Mouse (Mus musculus) right cerebral cortex, postnatal 14 days (tissue): ENCODE data around the gene Slc1a7.

Experiments
- DNase-seq: peaks from one replicate; pipeline ENCODE4 v3.0.0; 2022

Gene Slc1a7

GRCm38 (mm10) chr4:107967966-107968682 lies at the start of gene Slc1a7:
TSS of gene Slc1a7 (plus strand) at chr4:107968332.
- no peak for DNase-seq

- DNase-seq, result no peak
Observed at GRCm38 (mm10) chr4:107920336-107920735, 47.8 kb upstream of the Slc1a7 start.

- DNase-seq, result no peak
Observed at GRCm38 (mm10) chr4:107921152-107921695, 46.9 kb upstream of the Slc1a7 start.

GRCm38 (mm10) chr4:107921952-107922351 lies 46.2 kb upstream of the Slc1a7 start:
- no peak for DNase-seq

GRCm38 (mm10) chr4:107923145-107923802 lies 44.9 kb upstream of the Slc1a7 start, which contains the start of gene Cpt2:
TSS of gene Cpt2 (minus strand) at chr4:107923610.
- peak; percentile 79 for DNase-seq

GRCm38 (mm10) chr4:107923803-107924194 lies 44.3 kb upstream of the Slc1a7 start:
- DNase-seq, result no peak

DNA sequence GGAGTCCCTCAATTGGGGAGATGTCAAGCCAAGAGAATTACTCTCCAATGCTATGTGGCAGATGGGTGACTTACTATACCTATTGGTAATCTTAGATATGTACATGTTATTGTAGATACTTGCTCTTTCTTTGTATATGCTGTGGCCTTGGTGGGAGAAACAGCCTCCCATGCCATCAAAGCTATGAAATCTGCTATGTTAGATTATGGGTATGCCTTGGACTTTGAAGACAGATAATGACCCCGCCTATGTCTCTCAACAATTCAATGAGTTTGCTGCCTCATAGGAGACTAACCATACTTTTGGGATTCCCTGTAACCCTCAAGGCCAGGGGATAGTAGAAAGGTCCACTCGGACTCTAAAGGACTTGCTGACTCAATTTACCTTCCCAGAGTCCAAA lies 39.9 kb upstream of the Slc1a7 start:
- DNase-seq, result no peak

DNA sequence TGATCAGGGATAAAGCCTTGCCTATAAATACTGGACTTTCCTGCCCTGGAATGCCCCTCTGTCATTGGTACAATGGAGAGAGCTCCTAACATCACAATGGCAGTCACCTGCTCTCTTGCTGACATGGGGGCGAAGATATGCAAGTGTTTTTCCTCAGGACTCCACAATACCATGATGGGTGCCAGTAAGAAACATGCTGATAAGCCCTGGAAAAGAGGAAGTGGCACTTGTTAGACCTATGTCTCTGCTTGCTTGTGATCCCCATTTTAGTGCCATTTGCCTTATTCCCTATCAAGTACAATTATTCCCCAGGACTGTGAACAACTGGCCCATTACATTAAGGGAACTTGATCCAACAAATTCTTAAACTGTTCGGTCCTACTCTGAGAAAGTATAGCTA lies 39.4 kb upstream of the Slc1a7 start:
- DNase-seq, result no peak

GRCm38 (mm10) chr4:107931453-107931852 lies 36.7 kb upstream of the Slc1a7 start:
- DNase-seq, result no peak

DNA sequence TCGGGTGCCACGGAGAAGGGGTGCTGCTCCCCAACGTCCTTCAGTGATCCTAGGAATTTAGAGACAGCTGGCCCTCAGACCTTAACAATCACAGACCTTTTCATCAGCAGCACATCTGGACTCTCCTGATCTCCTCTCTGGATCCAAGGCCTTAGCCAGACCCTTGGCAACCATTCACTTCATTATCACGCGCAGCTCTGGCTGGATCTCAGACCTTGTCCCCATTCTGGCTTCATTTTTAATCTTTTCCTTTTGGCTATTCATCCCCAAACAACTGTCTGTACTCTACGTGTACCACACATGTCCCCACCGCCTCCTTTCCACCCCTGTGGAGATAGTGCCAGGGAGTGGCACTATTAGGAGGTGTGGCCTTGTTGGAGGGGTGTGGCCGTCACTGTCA lies 34.9 kb upstream of the Slc1a7 start:
- DNase-seq, result no peak

DNA sequence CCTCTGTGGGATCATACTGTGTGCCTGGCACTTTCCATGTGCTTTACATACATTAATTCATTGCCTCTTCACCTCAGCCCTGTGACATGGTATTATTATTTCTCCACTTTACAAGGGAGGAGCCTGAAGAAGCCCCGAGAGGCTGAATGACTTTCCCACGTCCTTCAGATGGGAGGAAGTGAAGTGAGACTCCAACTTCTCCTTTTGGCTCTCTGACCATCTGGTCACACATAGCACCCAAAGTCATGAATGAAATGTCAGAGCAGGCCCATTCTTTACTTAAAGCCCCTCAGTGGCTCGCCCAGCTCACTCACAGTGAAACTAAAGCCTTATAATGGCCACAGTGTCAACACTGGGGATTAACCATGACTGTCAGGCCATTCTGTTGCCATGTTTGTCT lies 32.9 kb upstream of the Slc1a7 start:
- DNase-seq, result no peak

DNA sequence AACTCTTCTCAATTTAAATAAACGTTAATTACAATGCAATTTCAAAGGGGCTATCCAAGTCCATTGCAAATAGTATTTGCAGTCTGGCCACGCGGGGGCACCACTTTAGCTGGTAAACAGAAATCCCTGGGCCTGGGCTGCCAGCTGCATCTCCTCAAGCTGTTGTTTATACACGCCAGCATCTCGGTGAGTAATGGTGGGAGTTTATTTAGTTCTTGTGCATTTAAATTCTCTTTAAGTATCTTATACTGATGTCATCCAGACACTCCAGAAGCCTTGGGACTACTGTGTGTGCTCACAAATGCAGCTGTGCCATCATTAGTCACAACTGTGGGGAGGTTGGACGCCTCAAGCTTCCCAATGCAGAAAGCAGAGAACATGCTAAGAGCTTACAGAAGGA lies 30.8 kb upstream of the Slc1a7 start:
- peak; percentile 82 for DNase-seq

- DNase-seq, result no peak
Observed at GRCm38 (mm10) chr4:107938124-107938523, 30.0 kb upstream of the Slc1a7 start.

- no peak for DNase-seq
Observed at GRCm38 (mm10) chr4:107942741-107943140, 25.4 kb upstream of the Slc1a7 start.

- DNase-seq, result no peak
Observed at GRCm38 (mm10) chr4:107944141-107944540, 24.0 kb upstream of the Slc1a7 start.

- DNase-seq, result no peak
Observed at GRCm38 (mm10) chr4:107949918-107950317, 18.2 kb upstream of the Slc1a7 start.

GRCm38 (mm10) chr4:107952845-107953244 lies 15.3 kb upstream of the Slc1a7 start:
- DNase-seq, result no peak

DNA sequence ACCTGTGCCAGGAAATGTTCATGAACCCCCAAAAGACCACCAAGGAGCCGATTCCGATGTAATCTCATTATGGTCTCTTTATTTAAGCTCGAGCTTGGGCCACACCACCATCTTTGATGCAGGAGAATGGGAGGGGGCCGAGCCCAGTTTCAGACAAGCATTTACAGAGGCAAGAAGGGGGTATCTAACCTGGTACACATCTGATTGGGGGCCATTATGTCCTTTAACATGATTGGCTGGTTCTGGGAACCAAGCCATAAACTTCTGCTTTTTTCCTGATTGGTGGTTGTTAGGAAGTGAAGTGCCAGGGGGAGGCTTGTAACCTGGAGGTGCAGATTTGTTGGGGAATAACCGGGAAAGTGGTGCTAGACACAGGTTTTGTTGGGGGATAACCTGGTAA lies 12.4 kb upstream of the Slc1a7 start:
- DNase-seq, result no peak

DNA sequence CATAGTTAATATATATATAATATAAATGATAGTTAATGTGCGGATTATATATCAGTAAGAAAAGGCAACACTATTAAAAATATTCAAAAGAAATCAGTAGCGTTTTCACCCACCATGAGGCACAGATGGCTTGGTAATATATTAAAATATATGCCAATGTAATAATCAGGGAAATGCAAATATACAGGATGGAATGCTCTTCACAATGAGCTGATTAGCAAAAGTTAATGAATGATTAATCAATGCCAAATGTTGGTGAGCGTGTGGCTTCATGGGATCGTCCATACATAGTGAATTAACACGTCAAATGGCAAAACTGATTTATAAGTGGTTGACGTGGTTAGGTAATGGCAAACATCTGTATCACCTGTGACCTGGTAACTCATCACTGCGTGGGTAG lies 9.6 kb upstream of the Slc1a7 start:
- DNase-seq, result no peak

DNA sequence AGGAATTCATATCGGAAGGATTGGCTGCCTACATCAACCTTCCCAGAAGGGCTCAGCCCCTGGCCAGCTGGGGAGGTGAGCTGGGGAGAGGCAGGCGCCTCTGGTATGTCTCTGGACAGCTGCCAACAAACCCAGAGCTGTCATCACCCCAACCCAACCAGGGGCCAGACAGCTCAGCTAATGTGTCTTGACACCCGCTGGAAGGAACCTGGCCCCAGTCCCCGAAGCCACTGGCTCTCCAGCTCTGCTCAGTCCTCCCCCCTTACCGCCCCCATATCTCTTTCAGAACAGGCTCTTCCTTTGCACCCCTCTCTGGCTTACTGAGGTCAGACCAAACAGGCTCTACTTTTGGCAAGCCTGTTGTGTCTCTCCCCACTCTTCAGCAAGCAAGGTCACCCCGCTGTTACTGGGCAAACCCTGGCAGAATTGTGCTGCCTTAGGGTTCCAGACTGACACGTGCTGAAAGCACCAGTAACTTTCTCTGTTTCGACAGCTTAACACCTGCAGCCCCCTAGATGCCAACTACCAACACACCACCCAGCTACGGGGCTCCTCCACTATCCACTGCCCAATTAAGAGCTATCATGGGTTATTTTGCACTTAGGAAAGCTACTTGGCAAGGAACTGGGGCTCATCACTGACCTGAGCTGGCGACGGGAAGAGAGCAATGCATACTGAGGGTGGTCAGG lies 5.9 kb upstream of the Slc1a7 start:
- DNase-seq, result no peak

- DNase-seq, result no peak
Observed at GRCm38 (mm10) chr4:107962792-107963191, 5.3 kb upstream of the Slc1a7 start.

GRCm38 (mm10) chr4:107966416-107967109 lies 1.6 kb upstream of the Slc1a7 start:
- no peak for DNase-seq

DNA sequence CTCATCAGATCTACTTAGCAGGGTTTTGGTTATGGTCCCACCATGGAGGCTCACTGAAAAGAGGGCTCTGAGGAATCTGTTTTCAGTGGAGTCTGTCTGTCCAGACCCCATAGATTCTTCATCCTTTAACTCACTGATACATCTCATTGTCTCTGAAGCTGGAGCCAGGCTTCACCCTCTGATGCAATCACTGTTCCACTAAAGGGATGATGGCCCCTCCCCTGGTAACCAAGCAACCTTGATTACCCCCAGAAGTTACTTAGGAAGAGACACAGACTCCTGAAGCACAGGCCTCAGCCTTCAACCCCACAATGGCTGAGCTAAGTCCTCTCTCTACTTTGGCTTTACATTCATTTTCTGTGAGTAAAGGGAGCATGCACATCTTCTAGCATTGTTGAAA lies 1.6 kb downstream of the Slc1a7 start:
- no peak for DNase-seq
